Mouse (Mus musculus) heart, adult 2 months (tissue): ENCODE measurements at regions not wholly inside any gene's neighbourhood (a gene's known extent, or its start where the extent isn't known, plus 50 kb on each side); places are given as distances from the start of the nearest gene placed in this dataset.

ENCODE experiments used
- DNase-seq, 2 experiments: peaks; one replicate each; pipeline ENCODE4 v3.0.0; 2021
- H3K27ac ChIP-seq: fragments of 200-600 bp; 2 replicates; pipeline ENCODE4 v1.8.1; 2022
- H3K27me3 ChIP-seq: fragments of 200-500 bp; 2 replicates; pipeline ENCODE4 v1.6.1; 2012; ENCODE audit warnings: mild to moderate bottlenecking, low read length, inconsistent platforms, mixed read lengths; ENCODE audit not compliant: control insufficient read depth, insufficient read depth
- H3K36me3 ChIP-seq: fragments of 200-500 bp; 2 replicates; pipeline ENCODE4 v1.6.1; 2012; ENCODE audit warnings: low read length, inconsistent platforms; ENCODE audit not compliant: control insufficient read depth, insufficient read depth
- H3K4me1 ChIP-seq: fragments of 200-500 bp; 2 replicates; pipeline ENCODE4 v1.6.1; 2011; ENCODE audit warnings: low read length; ENCODE audit not compliant: control insufficient read depth, insufficient read depth
- H3K4me3 ChIP-seq: fragments of 200-600 bp; 2 replicates; pipeline ENCODE4 v1.8.1; 2022
- H3K79me2 ChIP-seq: fragments of 200-500 bp; replicated peaks from 2 replicates; pipeline ENCODE4 v1.6.1; 2012; ENCODE audit warnings: mild to moderate bottlenecking, inconsistent platforms, low read length, moderate library complexity, mixed read lengths; ENCODE audit not compliant: control insufficient read depth, insufficient read depth
- H3K9ac ChIP-seq: fragments of 200-500 bp; 2 replicates; pipeline ENCODE4 v1.6.1; 2012; ENCODE audit warnings: low read depth, mild to moderate bottlenecking, control low read depth, inconsistent platforms, low read length, mixed read lengths
- CTCF ChIP-seq: fragments of 200-600 bp; IDR thresholded peaks from 2 replicates; pipeline ENCODE4 v1.8.1; 2022; ENCODE audit warnings: antibody characterized with exemption, mild to moderate bottlenecking, moderate library complexity
- EP300 ChIP-seq: fragments of 200-500 bp; IDR thresholded peaks from 2 replicates; pipeline ENCODE4 v1.6.1; 2011; ENCODE audit warnings: low read depth, low read length, control low read depth; ENCODE audit not compliant: insufficient read depth
- POLR2A ChIP-seq: fragments of 200-500 bp; IDR thresholded peaks from 2 replicates; pipeline ENCODE4 v1.6.1; 2011; ENCODE audit warnings: mild to moderate bottlenecking, low read depth, low read length, control low read depth; ENCODE audit not compliant: insufficient read depth
- WGBS: fragments of 180-500 bp; shearing (Covaris S2); methylation state at CpG from one replicate; pipeline ENCODE4 v1.1.7; 2018; 5-methylcytosine and 5-hydroxymethylcytosine counted together
- intact Hi-C: fragments of 180-260 bp; cut with DNase I; formaldehyde crosslinking; loops from one replicate; pipeline ENCODE4 v1.15.1; 2025

- H3K4me1 ChIP-seq, result peaks cover 1% of the 10 kb centered on the region; the same call in 1 of the 2 replicates
- no peak overlapping the region for H3K4me3 ChIP-seq
- no peaks in the 10 kb centered on the region for H3K27me3 ChIP-seq
- intact Hi-C loops, result loop anchor here (10.0 kb wide), 1 partner anchor 296 kb away; no protein-coding TSS in a partner anchor
- H3K79me2 ChIP-seq, result no peaks in the 10 kb centered on the region
- H3K27ac ChIP-seq, result peak overlapping the region; percentile 7
- no peak overlapping the region for H3K9ac ChIP-seq
- DNase-seq, result peak; percentile 9 to 26
- 43% methylated on average over 5 of the region's 5 CpGs for WGBS
- TF ChIP-seq EP300, result no peak
- TF ChIP-seq POLR2A, result no peak
- TF ChIP-seq CTCF, result no peak
- H3K36me3 ChIP-seq, result no peaks in the 10 kb centered on the region; the same call in 1 of the 2 replicates
Observed at GRCm38 (mm10) chr8:128210761-128211160, 147.6 kb upstream of the Nrp1 start.

GRCm38 (mm10) chr8:128212223-128212622 lies 146.2 kb upstream of the Nrp1 start:
- Histone ChIP-seq H3K9ac (no peak overlapping the region), H3K4me1 (peaks cover 1% of the 10 kb centered on the region; the same call in 1 of the 2 replicates), H3K79me2 (no peaks in the 10 kb centered on the region), H3K27me3 (no peaks in the 10 kb centered on the region), H3K27ac (no peak overlapping the region), H3K36me3 (no peaks in the 10 kb centered on the region; the same call in 1 of the 2 replicates), H3K4me3 (no peak overlapping the region)
- intact Hi-C loops, result loop anchor here (10.0 kb wide), 1 partner anchor 297 kb away; no protein-coding TSS in a partner anchor
- WGBS, result 92% methylated on average over 3 of the region's 3 CpGs
- DNase-seq, result no peak
- TF ChIP-seq CTCF, result no peak
- no peak for TF ChIP-seq EP300
- TF ChIP-seq POLR2A, result no peak

- intact Hi-C loops, result loop anchor here (10.0 kb wide), 1 partner anchor 299 kb away; no protein-coding TSS in a partner anchor
- H3K9ac ChIP-seq, result no peak overlapping the region
- DNase-seq, result peak in 1 of 2 experiments; percentile 29
- no peak overlapping the region for H3K4me3 ChIP-seq
- no peak overlapping the region for H3K27ac ChIP-seq
- H3K36me3 ChIP-seq, result no peaks in the 10 kb centered on the region; the same call in 1 of the 2 replicates
- WGBS, result 43% methylated on average over 2 of the region's 2 CpGs
- TF ChIP-seq POLR2A, result no peak
- no peak for TF ChIP-seq CTCF
- no peak for TF ChIP-seq EP300
- H3K79me2 ChIP-seq, result no peaks in the 10 kb centered on the region
- H3K27me3 ChIP-seq, result no peaks in the 10 kb centered on the region
- H3K4me1 ChIP-seq, result peaks cover 3% of the 10 kb centered on the region
Observed at GRCm38 (mm10) chr8:128214256-128214655, 144.1 kb upstream of the Nrp1 start.

- no peaks in the 10 kb centered on the region for H3K27me3 ChIP-seq
- no peak for DNase-seq
- H3K9ac ChIP-seq, result no peak overlapping the region
- H3K79me2 ChIP-seq, result no peaks in the 10 kb centered on the region
- intact Hi-C loops, result loop anchor here (1.0 to 10.0 kb wide), 3 partner anchors 106 to 304 kb away; no protein-coding TSS in a partner anchor
- H3K4me3 ChIP-seq, result no peak overlapping the region
- peak overlapping the region; percentile 49 for H3K27ac ChIP-seq
- TF ChIP-seq EP300 (no peak), CTCF (no peak), POLR2A (no peak)
- 47% methylated on average over 2 of the region's 2 CpGs for WGBS
- peaks cover 7% of the 10 kb centered on the region for H3K4me1 ChIP-seq
- H3K36me3 ChIP-seq, result peaks cover 8% of the 10 kb centered on the region
Observed at GRCm38 (mm10) chr8:128218886-128219285, 139.5 kb upstream of the Nrp1 start.

- no peak for TF ChIP-seq CTCF
- peak; percentile 77; the same call in 1 of the 2 replicates for TF ChIP-seq EP300
- peak; percentile 80 to 83 for DNase-seq
- Histone ChIP-seq H3K9ac (no peak overlapping the region), H3K79me2 (no peaks in the 10 kb centered on the region), H3K4me3 (no peak overlapping the region), H3K27ac (peak overlapping the region; percentile 49), H3K4me1 (peaks cover 7% of the 10 kb centered on the region), H3K27me3 (no peaks in the 10 kb centered on the region), H3K36me3 (peaks cover 8% of the 10 kb centered on the region)
- intact Hi-C loops, result loop anchor here (1.0 to 10.0 kb wide), 3 partner anchors 106 to 305 kb away; no protein-coding TSS in a partner anchor
Observed at GRCm38 (mm10) chr8:128219539-128219938, 138.9 kb upstream of the Nrp1 start.

GRCm38 (mm10) chr8:128223092-128223491 lies 135.3 kb upstream of the Nrp1 start:
- intact Hi-C loops, result no loop called here
- H3K4me3 ChIP-seq, result no peak overlapping the region
- H3K9ac ChIP-seq, result no peak overlapping the region
- H3K36me3 ChIP-seq, result peaks cover 8% of the 10 kb centered on the region
- no peaks in the 10 kb centered on the region for H3K79me2 ChIP-seq
- peaks cover 7% of the 10 kb centered on the region for H3K4me1 ChIP-seq
- H3K27me3 ChIP-seq, result no peaks in the 10 kb centered on the region
- no peak for TF ChIP-seq POLR2A
- TF ChIP-seq CTCF, result no peak
- no peak for TF ChIP-seq EP300
- 48% methylated on average over 1 of the region's 1 CpGs for WGBS
- no peak overlapping the region for H3K27ac ChIP-seq
- no peak for DNase-seq
